Mouse (Mus musculus): ENCODE results near the gene Mcur1. TPM values are rescaled to one million over a fixed set of nuclear protein-coding genes. Genes with fewer than 3 reads are reported as not detected.

The Mcur1 gene
- polyA plus RNA-seq (2016; fragmentation: Nextera tagmentation; extraction: Ambion mirVana) = 9.8 and 12.5 TPM in 2 replicates

- under 1% methylated on average over 96 of the region's 100 CpGs for WGBS
- Histone ChIP-seq H3K4me2 (replicated peaks) (peak within 1 kb of the TSS; percentile 94), H3K9me3 (no peaks in the 10 kb centered on the region), H3K9ac (peak within 1 kb of the TSS; percentile 75), H3K27me3 (replicated peaks) (no peaks in the 10 kb centered on the region), H3K4me1 (peaks cover 16% of the 10 kb centered on the region), H3K4me3 (peak within 1 kb of the TSS; percentile 70), H3K27ac (peak within 1 kb of the TSS; percentile 53; the same call in 1 of the 2 replicates), H3K36me3 (no peaks in the 10 kb centered on the region)
- peak; percentile 94 for ATAC-seq (ENCODE audit: low FRiP score, low read depth)
These were observed at the start of gene Mcur1 for GRCm38 (mm10) chr13:43559711-43560457. Gene Mcur1 (minus strand): TSS chr13:43560191.

GRCm38 (mm10) chr13:43608854-43609253 lies 48.9 kb upstream of the Mcur1 start:
- H3K4me2 ChIP-seq (replicated peaks) = no peak overlapping the region
- no peak overlapping the region for H3K4me3 ChIP-seq
- ATAC-seq (ENCODE audit: low FRiP score, low read depth) = no peak
- H3K27me3 ChIP-seq (replicated peaks) = no peaks in the 10 kb centered on the region
- H3K27ac ChIP-seq = no peak overlapping the region
- no peak overlapping the region for H3K9ac ChIP-seq
- no peaks in the 10 kb centered on the region for H3K9me3 ChIP-seq
- no peaks in the 10 kb centered on the region for H3K36me3 ChIP-seq
- H3K4me1 ChIP-seq = no peaks in the 10 kb centered on the region
- WGBS = 76% methylated on average over 6 of the region's 6 CpGs

GRCm38 (mm10) chr13:43603042-43603441 lies 43.1 kb upstream of the Mcur1 start:
- Histone ChIP-seq H3K4me1 (no peaks in the 10 kb centered on the region), H3K36me3 (no peaks in the 10 kb centered on the region), H3K27me3 (replicated peaks) (no peaks in the 10 kb centered on the region), H3K27ac (no peak overlapping the region), H3K9ac (no peak overlapping the region), H3K9me3 (no peaks in the 10 kb centered on the region), H3K4me3 (no peak overlapping the region), H3K4me2 (replicated peaks) (no peak overlapping the region)
- no peak for ATAC-seq (ENCODE audit: low FRiP score, low read depth)
- WGBS = 77% methylated on average over 13 of the region's 13 CpGs

GRCm38 (mm10) chr13:43602440-43602839 lies 42.4 kb upstream of the Mcur1 start:
- Histone ChIP-seq H3K27ac (no peak overlapping the region), H3K9ac (no peak overlapping the region), H3K9me3 (no peaks in the 10 kb centered on the region), H3K4me3 (no peak overlapping the region), H3K36me3 (no peaks in the 10 kb centered on the region), H3K27me3 (replicated peaks) (no peaks in the 10 kb centered on the region), H3K4me2 (replicated peaks) (no peak overlapping the region), H3K4me1 (no peaks in the 10 kb centered on the region)
- no peak for ATAC-seq (ENCODE audit: low FRiP score, low read depth)
- 93% methylated on average over 2 of the region's 2 CpGs for WGBS

GRCm38 (mm10) chr13:43600967-43601366 lies 41.0 kb upstream of the Mcur1 start:
- no peak for ATAC-seq (ENCODE audit: low FRiP score, low read depth)
- H3K4me3 ChIP-seq = no peak overlapping the region
- H3K4me2 ChIP-seq (replicated peaks) = no peak overlapping the region
- no peaks in the 10 kb centered on the region for H3K36me3 ChIP-seq
- 94% methylated on average over 6 of the region's 6 CpGs for WGBS
- no peaks in the 10 kb centered on the region for H3K9me3 ChIP-seq
- H3K27ac ChIP-seq = no peak overlapping the region
- H3K9ac ChIP-seq = no peak overlapping the region
- no peaks in the 10 kb centered on the region for H3K27me3 ChIP-seq (replicated peaks)
- no peaks in the 10 kb centered on the region for H3K4me1 ChIP-seq

GRCm38 (mm10) chr13:43595896-43596295 lies 35.9 kb upstream of the Mcur1 start:
- 0 out of 2 replicates have a peak, but pooled peaks cover 3% of the 10 kb centered on the region for H3K4me1 ChIP-seq
- H3K27me3 ChIP-seq (replicated peaks) = no peaks in the 10 kb centered on the region
- no peak overlapping the region for H3K4me2 ChIP-seq (replicated peaks)
- WGBS = 65% methylated on average over 4 of the region's 4 CpGs
- no peak overlapping the region for H3K9ac ChIP-seq
- H3K4me3 ChIP-seq = no peak overlapping the region
- H3K9me3 ChIP-seq = no peaks in the 10 kb centered on the region
- H3K36me3 ChIP-seq = no peaks in the 10 kb centered on the region
- no peak overlapping the region for H3K27ac ChIP-seq
- no peak for ATAC-seq (ENCODE audit: low FRiP score, low read depth)

- WGBS = 77% methylated on average over 8 of the region's 8 CpGs
- no peak overlapping the region for H3K4me2 ChIP-seq (replicated peaks)
- no peak for ATAC-seq (ENCODE audit: low FRiP score, low read depth)
- H3K9me3 ChIP-seq = no peaks in the 10 kb centered on the region
- H3K36me3 ChIP-seq = no peaks in the 10 kb centered on the region
- no peak overlapping the region for H3K9ac ChIP-seq
- 0 out of 2 replicates have a peak, but pooled peaks cover 3% of the 10 kb centered on the region for H3K4me1 ChIP-seq
- no peak overlapping the region for H3K4me3 ChIP-seq
- no peak overlapping the region for H3K27ac ChIP-seq
- H3K27me3 ChIP-seq (replicated peaks) = no peaks in the 10 kb centered on the region
These were observed 32.7 kb upstream of the Mcur1 start for GRCm38 (mm10) chr13:43592681-43593068.

GRCm38 (mm10) chr13:43591828-43592680 lies 32.1 kb upstream of the Mcur1 start:
- Histone ChIP-seq H3K4me2 (replicated peaks) (no peak overlapping the region), H3K4me1 (0 out of 2 replicates have a peak, but pooled peaks cover 3% of the 10 kb centered on the region), H3K27ac (no peak overlapping the region), H3K9ac (no peak overlapping the region), H3K27me3 (replicated peaks) (no peaks in the 10 kb centered on the region), H3K4me3 (no peak overlapping the region), H3K36me3 (no peaks in the 10 kb centered on the region), H3K9me3 (no peaks in the 10 kb centered on the region)
- ATAC-seq (ENCODE audit: low FRiP score, low read depth) = no peak
- 73% methylated on average over 28 of the region's 28 CpGs for WGBS

- H3K4me2 ChIP-seq (replicated peaks) = no peak overlapping the region
- ATAC-seq (ENCODE audit: low FRiP score, low read depth) = no peak
These were observed 28.2 kb upstream of the Mcur1 start for GRCm38 (mm10) chr13:43587844-43588840.

GRCm38 (mm10) chr13:43586966-43587365 lies 27.0 kb upstream of the Mcur1 start:
- no peak for ATAC-seq (ENCODE audit: low FRiP score, low read depth)
- Histone ChIP-seq H3K9ac (no peak overlapping the region), H3K4me2 (replicated peaks) (no peak overlapping the region), H3K27me3 (replicated peaks) (no peaks in the 10 kb centered on the region), H3K27ac (no peak overlapping the region), H3K9me3 (no peaks in the 10 kb centered on the region), H3K4me3 (no peak overlapping the region), H3K4me1 (no peaks in the 10 kb centered on the region), H3K36me3 (no peaks in the 10 kb centered on the region)
- 82% methylated on average over 3 of the region's 3 CpGs for WGBS

More at GRCm38 (mm10) chr13:43587844-43588840, 28.2 kb upstream of the Mcur1 start:
- Histone ChIP-seq H3K4me3 (no peak overlapping the region), H3K4me1 (0 out of 2 replicates have a peak, but pooled peaks cover 3% of the 10 kb centered on the region), H3K9ac (no peak overlapping the region), H3K9me3 (no peaks in the 10 kb centered on the region), H3K27me3 (replicated peaks) (no peaks in the 10 kb centered on the region), H3K36me3 (no peaks in the 10 kb centered on the region), H3K27ac (no peak overlapping the region)
- 88% methylated on average over 14 of the region's 14 CpGs for WGBS

- no peaks in the 10 kb centered on the region for H3K9me3 ChIP-seq
- H3K9ac ChIP-seq = no peak overlapping the region
- no peaks in the 10 kb centered on the region for H3K27me3 ChIP-seq (replicated peaks)
- no peak overlapping the region for H3K27ac ChIP-seq
- no peaks in the 10 kb centered on the region for H3K36me3 ChIP-seq
- H3K4me1 ChIP-seq = no peaks in the 10 kb centered on the region
- H3K4me3 ChIP-seq = no peak overlapping the region
- no peak for ATAC-seq (ENCODE audit: low FRiP score, low read depth)
- 51% methylated on average over 2 of the region's 2 CpGs for WGBS
- no peak overlapping the region for H3K4me2 ChIP-seq (replicated peaks)
These were observed 25.3 kb upstream of the Mcur1 start for GRCm38 (mm10) chr13:43585335-43585734.
